Mouse (Mus musculus): ENCODE data around the gene Rapgef2. TPM values are rescaled to one million over a fixed set of nuclear protein-coding genes. Genes with fewer than 3 reads are reported as not detected.

Rapgef2 gene
- polyA plus RNA-seq, 1 experiment: 8.7 TPM

DNA sequence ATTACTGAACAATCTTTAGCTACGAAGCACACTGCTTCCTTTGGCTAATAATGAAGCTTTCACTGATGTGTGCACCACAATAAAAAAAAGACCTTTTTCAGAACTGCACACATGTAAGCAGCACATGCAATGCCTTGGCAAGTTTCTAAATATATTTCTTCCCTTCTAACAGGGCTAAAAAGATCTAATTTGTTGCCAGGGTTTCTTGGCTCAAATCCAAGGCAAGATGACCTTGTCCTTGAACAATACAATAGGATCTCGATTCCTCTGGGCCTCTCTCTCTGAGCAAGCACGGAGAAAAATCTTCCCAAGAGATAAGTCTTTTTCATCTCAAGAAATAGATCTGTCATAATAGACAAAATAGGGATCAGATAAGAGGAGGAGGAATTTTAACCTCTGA is 147.1 kb downstream of the Rapgef2 start:
- no peak for TF ChIP-seq CTCF (IDR thresholded peaks at IDR 0.05; ENCODE audit: borderline replicate concordance, control insufficient read depth, extremely low read depth, insufficient read depth, low read length, poor library complexity)
- no peak for TF ChIP-seq POLR2A (IDR thresholded peaks at IDR 0.05; ENCODE audit: control insufficient read depth, extremely low read depth, insufficient read depth, low read length, poor library complexity)
- no peaks in the 10 kb centered on the region for H3K27me3 ChIP-seq (ENCODE audit: control insufficient read depth, insufficient read depth, low read length)
- no peak for DNase-seq
- WGBS: 84% methylated on average over 3 of the region's 3 CpGs
- H3K27ac ChIP-seq (ENCODE audit: control insufficient read depth, insufficient read depth, low read length): no peak overlapping the region
- H3K4me1 ChIP-seq (replicated peaks; ENCODE audit: control insufficient read depth, insufficient read depth, low read length): no peaks in the 10 kb centered on the region
- H3K36me3 ChIP-seq (ENCODE audit: control insufficient read depth, insufficient read depth, low read length): no peaks in the 10 kb centered on the region
- H3K4me3 ChIP-seq (ENCODE audit: control insufficient read depth, insufficient read depth, low read length): no peak overlapping the region

- no peak overlapping the region for H3K4me3 ChIP-seq (ENCODE audit: control insufficient read depth, insufficient read depth, low read length)
- no peaks in the 10 kb centered on the region for H3K27me3 ChIP-seq (ENCODE audit: control insufficient read depth, insufficient read depth, low read length)
- no peaks in the 10 kb centered on the region for H3K36me3 ChIP-seq (ENCODE audit: control insufficient read depth, insufficient read depth, low read length)
- TF ChIP-seq CTCF (IDR thresholded peaks at IDR 0.05; ENCODE audit: borderline replicate concordance, control insufficient read depth, extremely low read depth, insufficient read depth, low read length, poor library complexity) (no peak), POLR2A (IDR thresholded peaks at IDR 0.05; ENCODE audit: control insufficient read depth, extremely low read depth, insufficient read depth, low read length, poor library complexity) (no peak)
- DNase-seq: no peak
- no peaks in the 10 kb centered on the region for H3K4me1 ChIP-seq (replicated peaks; ENCODE audit: control insufficient read depth, insufficient read depth, low read length)
- H3K27ac ChIP-seq (ENCODE audit: control insufficient read depth, insufficient read depth, low read length): no peak overlapping the region
Measured at GRCm38 (mm10) chr3:79138601-79139000, 147.7 kb downstream of the Rapgef2 start.

GRCm38 (mm10) chr3:79130991-79131390 is 155.3 kb downstream of the Rapgef2 start:
- Histone ChIP-seq H3K27me3 (ENCODE audit: control insufficient read depth, insufficient read depth, low read length) (no peaks in the 10 kb centered on the region), H3K27ac (ENCODE audit: control insufficient read depth, insufficient read depth, low read length) (no peak overlapping the region), H3K4me3 (ENCODE audit: control insufficient read depth, insufficient read depth, low read length) (no peak overlapping the region), H3K4me1 (replicated peaks; ENCODE audit: control insufficient read depth, insufficient read depth, low read length) (peaks cover 4% of the 10 kb centered on the region), H3K36me3 (ENCODE audit: control insufficient read depth, insufficient read depth, low read length) (no peaks in the 10 kb centered on the region)
- WGBS: 83% methylated on average over 3 of the region's 3 CpGs
- TF ChIP-seq POLR2A (IDR thresholded peaks at IDR 0.05; ENCODE audit: control insufficient read depth, extremely low read depth, insufficient read depth, low read length, poor library complexity): no peak
- no peak for TF ChIP-seq CTCF (IDR thresholded peaks at IDR 0.05; ENCODE audit: borderline replicate concordance, control insufficient read depth, extremely low read depth, insufficient read depth, low read length, poor library complexity)
- no peak for DNase-seq

DNA sequence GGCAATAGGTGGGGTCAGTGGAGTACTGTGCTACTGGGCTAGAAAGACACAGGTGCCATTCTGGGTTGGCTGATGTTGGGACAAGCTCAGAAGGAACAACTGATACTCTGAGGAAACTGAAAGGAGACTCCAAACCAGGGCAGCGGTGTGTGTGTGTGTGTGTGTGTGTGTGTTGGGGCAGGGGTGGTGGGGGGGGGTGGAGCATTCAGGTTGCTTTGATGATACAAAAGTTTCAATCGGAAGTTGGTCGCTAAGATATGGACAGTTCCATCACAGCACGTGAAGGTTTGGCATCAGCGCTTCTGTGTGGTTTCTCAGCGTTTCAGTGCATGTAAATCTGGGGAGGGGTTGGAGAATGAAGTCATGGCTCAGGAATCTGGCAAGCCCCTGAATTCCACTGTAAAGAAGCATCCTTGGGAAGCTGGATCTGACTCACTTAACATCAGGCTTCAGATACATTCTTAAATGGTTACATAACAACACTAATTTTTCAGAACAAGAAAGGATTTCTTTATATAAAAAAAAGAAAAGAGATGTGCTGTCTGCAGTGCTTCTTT is 157.2 kb downstream of the Rapgef2 start:
- TF ChIP-seq CTCF (IDR thresholded peaks at IDR 0.05; ENCODE audit: borderline replicate concordance, control insufficient read depth, extremely low read depth, insufficient read depth, low read length, poor library complexity) (no peak), POLR2A (IDR thresholded peaks at IDR 0.05; ENCODE audit: control insufficient read depth, extremely low read depth, insufficient read depth, low read length, poor library complexity) (no peak)
- DNase-seq: no peak
- no peak overlapping the region for H3K27ac ChIP-seq (ENCODE audit: control insufficient read depth, insufficient read depth, low read length)
- no peaks in the 10 kb centered on the region for H3K36me3 ChIP-seq (ENCODE audit: control insufficient read depth, insufficient read depth, low read length)
- no peaks in the 10 kb centered on the region for H3K27me3 ChIP-seq (ENCODE audit: control insufficient read depth, insufficient read depth, low read length)
- H3K4me1 ChIP-seq (replicated peaks; ENCODE audit: control insufficient read depth, insufficient read depth, low read length): peaks cover 4% of the 10 kb centered on the region
- WGBS: 78% methylated on average over 6 of the region's 6 CpGs
- no peak overlapping the region for H3K4me3 ChIP-seq (ENCODE audit: control insufficient read depth, insufficient read depth, low read length)

DNA sequence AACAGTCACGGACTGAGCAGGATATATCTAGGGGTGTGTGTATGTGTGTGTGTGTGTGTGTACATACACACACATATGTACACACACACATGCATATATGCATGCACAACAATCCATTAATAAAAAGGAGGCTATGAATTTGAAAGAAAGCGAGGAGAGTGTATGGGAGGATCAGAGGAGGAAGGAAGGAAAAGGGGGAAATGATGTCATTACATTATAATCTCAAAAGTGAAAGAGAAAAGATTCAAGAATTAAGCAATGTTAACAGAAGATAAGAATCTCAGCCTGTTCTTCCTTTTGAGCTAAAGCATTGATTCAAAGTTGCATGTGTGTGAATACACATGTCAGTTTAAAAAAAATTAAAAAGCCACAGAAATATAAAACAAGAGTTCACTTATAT is 158.5 kb downstream of the Rapgef2 start:
- DNase-seq: no peak
- TF ChIP-seq CTCF (IDR thresholded peaks at IDR 0.05; ENCODE audit: borderline replicate concordance, control insufficient read depth, extremely low read depth, insufficient read depth, low read length, poor library complexity): no peak
- TF ChIP-seq POLR2A (IDR thresholded peaks at IDR 0.05; ENCODE audit: control insufficient read depth, extremely low read depth, insufficient read depth, low read length, poor library complexity): no peak
- Histone ChIP-seq H3K27me3 (ENCODE audit: control insufficient read depth, insufficient read depth, low read length) (no peaks in the 10 kb centered on the region), H3K4me3 (ENCODE audit: control insufficient read depth, insufficient read depth, low read length) (no peak overlapping the region), H3K27ac (ENCODE audit: control insufficient read depth, insufficient read depth, low read length) (no peak overlapping the region), H3K4me1 (replicated peaks; ENCODE audit: control insufficient read depth, insufficient read depth, low read length) (peaks cover 4% of the 10 kb centered on the region), H3K36me3 (ENCODE audit: control insufficient read depth, insufficient read depth, low read length) (no peaks in the 10 kb centered on the region)
- 54% methylated on average over 2 of the region's 2 CpGs for WGBS

DNA sequence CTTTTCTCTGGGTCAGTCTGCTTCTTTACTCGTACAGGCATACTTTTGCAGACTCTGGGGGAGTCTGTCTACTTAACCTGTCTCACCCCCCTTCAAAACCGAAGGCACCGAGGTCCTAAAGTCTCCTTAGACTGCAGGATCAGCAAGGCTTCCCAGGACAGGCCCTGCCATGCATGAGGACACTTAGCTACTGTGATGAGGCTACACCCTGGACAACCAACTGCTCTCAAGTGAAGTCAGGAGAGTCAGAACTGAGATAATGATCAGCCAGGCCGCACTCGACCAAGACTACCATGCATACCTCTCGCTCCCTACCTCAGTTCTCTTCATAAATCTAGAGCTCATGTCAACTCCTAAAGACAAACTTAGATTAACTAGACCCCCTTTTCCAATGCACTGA is 159.5 kb downstream of the Rapgef2 start:
- Histone ChIP-seq H3K27ac (ENCODE audit: control insufficient read depth, insufficient read depth, low read length) (no peak overlapping the region), H3K27me3 (ENCODE audit: control insufficient read depth, insufficient read depth, low read length) (no peaks in the 10 kb centered on the region), H3K4me3 (ENCODE audit: control insufficient read depth, insufficient read depth, low read length) (no peak overlapping the region), H3K36me3 (ENCODE audit: control insufficient read depth, insufficient read depth, low read length) (no peaks in the 10 kb centered on the region), H3K4me1 (replicated peaks; ENCODE audit: control insufficient read depth, insufficient read depth, low read length) (peaks cover 4% of the 10 kb centered on the region)
- no peak for TF ChIP-seq CTCF (IDR thresholded peaks at IDR 0.05; ENCODE audit: borderline replicate concordance, control insufficient read depth, extremely low read depth, insufficient read depth, low read length, poor library complexity)
- no peak for TF ChIP-seq POLR2A (IDR thresholded peaks at IDR 0.05; ENCODE audit: control insufficient read depth, extremely low read depth, insufficient read depth, low read length, poor library complexity)
- DNase-seq: no peak
- WGBS: 95% methylated on average over 6 of the region's 6 CpGs

DNA sequence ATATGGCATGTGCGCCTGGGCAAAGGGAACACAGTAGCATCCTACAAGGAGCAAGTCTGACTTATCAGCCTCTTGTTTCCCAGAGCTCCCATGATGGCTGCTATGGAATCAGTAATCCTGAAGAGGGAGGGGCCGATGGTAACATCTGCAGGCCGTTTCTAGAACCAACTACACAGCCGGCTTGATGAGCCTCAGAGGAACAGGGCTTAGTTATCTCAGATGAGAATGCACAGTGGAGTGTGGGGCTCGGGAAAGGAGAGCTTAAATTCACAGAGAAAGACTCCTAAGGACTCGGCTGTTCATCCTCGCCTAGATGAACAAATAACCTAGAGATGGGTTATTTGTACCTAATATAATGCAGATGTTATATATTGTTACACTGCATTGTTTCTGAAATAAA is 164.9 kb downstream of the Rapgef2 start:
- Histone ChIP-seq H3K4me3 (ENCODE audit: control insufficient read depth, insufficient read depth, low read length) (no peak overlapping the region), H3K36me3 (ENCODE audit: control insufficient read depth, insufficient read depth, low read length) (no peaks in the 10 kb centered on the region), H3K4me1 (replicated peaks; ENCODE audit: control insufficient read depth, insufficient read depth, low read length) (no peaks in the 10 kb centered on the region), H3K27ac (ENCODE audit: control insufficient read depth, insufficient read depth, low read length) (no peak overlapping the region), H3K27me3 (ENCODE audit: control insufficient read depth, insufficient read depth, low read length) (no peaks in the 10 kb centered on the region)
- 95% methylated on average over 7 of the region's 7 CpGs for WGBS
- DNase-seq: no peak
- TF ChIP-seq CTCF (IDR thresholded peaks at IDR 0.05; ENCODE audit: borderline replicate concordance, control insufficient read depth, extremely low read depth, insufficient read depth, low read length, poor library complexity) (no peak), POLR2A (IDR thresholded peaks at IDR 0.05; ENCODE audit: control insufficient read depth, extremely low read depth, insufficient read depth, low read length, poor library complexity) (no peak)

Measured in thymus, adult 2 months (tissue).